Mouse (Mus musculus) heart, embryonic 15.5 days (tissue): ENCODE data around the gene Slc7a5. TPM values are rescaled to one million over a fixed set of nuclear protein-coding genes. Genes with fewer than 3 reads are reported as not detected.
A peak's percentile ranks its signal among the peaks of the same experiment; 100 is the strongest.

Source experiments
- ATAC-seq: fragments of 200-750 bp; cut with Nextera tagmentation; replicated peaks from 2 replicates; pipeline ENCODE4 v1.8.0; 2017; ENCODE audit warnings: low read depth, moderate TSS enrichment; ENCODE audit not compliant: insufficient number of reproducible peaks, insufficient read depth, low FRiP score
- H3K27ac ChIP-seq: fragments of 300-500 bp; sonication (generic); 2 replicates; pipeline ENCODE4 v1.5.1; 2015; ENCODE audit warnings: mild to moderate bottlenecking, inconsistent platforms
- H3K27me3 ChIP-seq: fragments of 300-500 bp; sonication (generic); 2 replicates; pipeline ENCODE4 v1.6.1; 2015; ENCODE audit warnings: inconsistent platforms
- H3K36me3 ChIP-seq: fragments of 300-500 bp; sonication (generic); 2 replicates; pipeline ENCODE4 v1.6.1; 2015; ENCODE audit warnings: mild to moderate bottlenecking, inconsistent platforms
- H3K4me1 ChIP-seq: fragments of 300-500 bp; sonication (generic); replicated peaks from 2 replicates; pipeline ENCODE4 v1.6.1; 2015; ENCODE audit warnings: inconsistent platforms
- H3K4me2 ChIP-seq: fragments of 300-500 bp; sonication (generic); 2 replicates; pipeline ENCODE4 v1.6.1; 2015; ENCODE audit warnings: inconsistent platforms, mild to moderate bottlenecking, moderate library complexity
- H3K4me3 ChIP-seq: fragments of 300-500 bp; sonication (generic); 2 replicates; pipeline ENCODE4 v1.5.1; 2015; ENCODE audit warnings: mild to moderate bottlenecking, inconsistent platforms
- H3K9ac ChIP-seq: fragments of 300-500 bp; sonication (generic); 2 replicates; pipeline ENCODE4 v1.6.1; 2015; ENCODE audit warnings: mild to moderate bottlenecking, inconsistent platforms
- H3K9me3 ChIP-seq: fragments of 300-500 bp; sonication (generic); replicated peaks from 2 replicates; pipeline ENCODE4 v1.6.1; 2016; ENCODE audit warnings: inconsistent platforms
- WGBS: fragments of 180-500 bp; shearing (Covaris S2); methylation state at CpG from one replicate; pipeline ENCODE4 v1.1.7; 2015; ENCODE audit warnings: mixed read lengths; 5-methylcytosine and 5-hydroxymethylcytosine counted together
- polyA plus RNA-seq: library from polyadenylated mRNA; unstranded; fragments of >200 nt; fragmentation: Nextera tagmentation; extraction: Ambion mirVana; gene quantifications from 2 replicates; pipeline ENCODE4 v1.2.1, GENCODE M21; 2015

Slc7a5 gene
- polyA plus RNA-seq, 1 experiment from 2014 or later = 12.0 TPM

- Histone ChIP-seq H3K4me1 (peaks cover 11% of the 10 kb centered on the region), H3K27me3 (no peaks in the 10 kb centered on the region), H3K9me3 (no peaks in the 10 kb centered on the region), H3K36me3 (no peaks in the 10 kb centered on the region), H3K27ac (no peak overlapping the region), H3K4me2 (no peak overlapping the region), H3K9ac (no peak overlapping the region), H3K4me3 (no peak overlapping the region)
- 45% methylated on average over 12 of the region's 12 CpGs for WGBS
- no peak for ATAC-seq
Measured at GRCm38 (mm10) chr8:121935341-121936294, 28.1 kb upstream of the Slc7a5 start.

- no peaks in the 10 kb centered on the region for H3K9me3 ChIP-seq
- no peaks in the 10 kb centered on the region for H3K27me3 ChIP-seq
- no peak for ATAC-seq
- H3K36me3 ChIP-seq = no peaks in the 10 kb centered on the region
- H3K4me1 ChIP-seq = peaks cover 11% of the 10 kb centered on the region
- no peak overlapping the region for H3K4me3 ChIP-seq
- H3K27ac ChIP-seq = no peak overlapping the region
- H3K9ac ChIP-seq = no peak overlapping the region
- H3K4me2 ChIP-seq = no peak overlapping the region
Measured at GRCm38 (mm10) chr8:121934923-121935322, 27.4 kb upstream of the Slc7a5 start.

DNA sequence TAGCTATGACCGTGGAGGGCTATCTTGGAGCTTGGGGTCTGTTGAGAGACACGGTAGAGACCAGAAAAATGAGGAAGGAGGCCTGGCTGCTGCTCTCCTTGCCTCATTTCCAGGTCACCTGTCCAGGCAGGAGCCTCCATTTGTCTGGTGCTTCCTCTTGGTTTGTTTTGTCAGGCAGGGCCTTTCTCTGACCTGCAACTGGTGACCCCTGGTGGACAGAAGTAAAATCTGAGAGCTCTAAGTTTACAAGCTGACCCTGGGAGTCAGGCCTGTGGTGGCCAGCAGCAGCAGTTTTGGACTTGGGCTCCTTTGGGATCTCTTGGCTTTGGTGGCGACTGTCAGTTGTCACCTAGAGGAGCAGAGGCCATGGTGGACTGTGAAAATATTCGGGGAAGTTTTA, 27.0 kb upstream of the Slc7a5 start:
- no peak overlapping the region for H3K27ac ChIP-seq
- no peak overlapping the region for H3K4me3 ChIP-seq
- H3K27me3 ChIP-seq = no peaks in the 10 kb centered on the region
- WGBS = 32% methylated on average over 4 of the region's 4 CpGs
- peaks cover 11% of the 10 kb centered on the region for H3K4me1 ChIP-seq
- no peaks in the 10 kb centered on the region for H3K9me3 ChIP-seq
- ATAC-seq = no peak
- no peak overlapping the region for H3K4me2 ChIP-seq
- no peak overlapping the region for H3K9ac ChIP-seq
- H3K36me3 ChIP-seq = no peaks in the 10 kb centered on the region

GRCm38 (mm10) chr8:121932668-121933520, 25.4 kb upstream of the Slc7a5 start:
- H3K4me2 ChIP-seq = no peak overlapping the region
- 85% methylated on average over 14 of the region's 14 CpGs for WGBS
- H3K9ac ChIP-seq = no peak overlapping the region
- no peak overlapping the region for H3K27ac ChIP-seq
- no peak overlapping the region for H3K4me3 ChIP-seq
- H3K36me3 ChIP-seq = no peaks in the 10 kb centered on the region
- peaks cover 11% of the 10 kb centered on the region for H3K4me1 ChIP-seq
- H3K27me3 ChIP-seq = no peaks in the 10 kb centered on the region
- no peak for ATAC-seq
- H3K9me3 ChIP-seq = no peaks in the 10 kb centered on the region

DNA sequence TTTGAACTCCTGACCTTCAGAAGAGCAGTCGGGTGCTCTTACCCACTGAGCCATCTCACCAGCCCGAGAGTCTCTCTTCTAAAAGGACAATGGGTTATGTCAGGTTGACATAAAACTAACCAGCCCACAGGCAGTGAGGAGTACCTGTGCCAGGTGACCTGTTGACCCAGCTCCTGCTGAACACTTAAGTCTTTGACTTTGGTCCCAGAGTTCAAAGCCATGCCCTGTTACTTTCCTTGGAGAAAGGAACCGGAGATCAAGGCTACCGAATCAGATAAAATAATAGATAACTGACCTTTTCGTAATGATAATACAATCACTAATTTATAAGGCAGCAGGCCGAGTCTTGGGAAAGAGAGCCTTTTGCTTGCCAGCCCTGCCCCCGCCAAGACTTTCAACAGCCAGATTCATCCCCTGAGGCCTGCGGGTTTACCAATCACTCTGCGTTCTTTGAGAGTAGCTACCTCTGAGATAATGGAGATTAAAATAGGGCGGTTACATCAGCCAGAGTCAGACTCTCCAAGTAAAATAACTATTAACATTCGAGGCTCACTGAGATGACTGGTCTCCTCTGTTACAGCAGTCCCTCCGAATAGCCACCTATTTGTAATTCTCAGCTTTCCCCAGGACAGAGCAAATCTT, 24.7 kb upstream of the Slc7a5 start:
- no peaks in the 10 kb centered on the region for H3K27me3 ChIP-seq
- WGBS = 59% methylated on average over 12 of the region's 12 CpGs
- H3K9ac ChIP-seq = no peak overlapping the region
- H3K4me2 ChIP-seq = no peak overlapping the region
- H3K27ac ChIP-seq = no peak overlapping the region
- no peaks in the 10 kb centered on the region for H3K9me3 ChIP-seq
- no peak overlapping the region for H3K4me3 ChIP-seq
- no peak for ATAC-seq
- peaks cover 11% of the 10 kb centered on the region for H3K4me1 ChIP-seq
- H3K36me3 ChIP-seq = no peaks in the 10 kb centered on the region

GRCm38 (mm10) chr8:121931571-121931970, 24.1 kb upstream of the Slc7a5 start:
- Histone ChIP-seq H3K9ac (no peak overlapping the region), H3K4me1 (peaks cover 11% of the 10 kb centered on the region), H3K9me3 (no peaks in the 10 kb centered on the region), H3K4me3 (no peak overlapping the region), H3K27me3 (no peaks in the 10 kb centered on the region), H3K27ac (no peak overlapping the region), H3K36me3 (no peaks in the 10 kb centered on the region), H3K4me2 (no peak overlapping the region)
- no peak for ATAC-seq
- WGBS = 79% methylated on average over 7 of the region's 7 CpGs

GRCm38 (mm10) chr8:121930047-121930446, 22.6 kb upstream of the Slc7a5 start:
- ATAC-seq = no peak

GRCm38 (mm10) chr8:121927316-121927715, 19.8 kb upstream of the Slc7a5 start:
- no peak overlapping the region for H3K9ac ChIP-seq
- ATAC-seq = 0 out of 2 replicates have a peak, but pooled peaks have one; percentile 51
- H3K4me1 ChIP-seq = 0 out of 2 replicates have a peak, but pooled peaks cover under 1% of the 10 kb centered on the region
- no peaks in the 10 kb centered on the region for H3K9me3 ChIP-seq
- no peak overlapping the region for H3K4me2 ChIP-seq
- no peak overlapping the region for H3K4me3 ChIP-seq
- H3K27me3 ChIP-seq = no peaks in the 10 kb centered on the region
- H3K27ac ChIP-seq = no peak overlapping the region
- 31% methylated on average over 8 of the region's 8 CpGs for WGBS
- H3K36me3 ChIP-seq = no peaks in the 10 kb centered on the region

More at GRCm38 (mm10) chr8:121930047-121930446, 22.6 kb upstream of the Slc7a5 start:
- no peaks in the 10 kb centered on the region for H3K27me3 ChIP-seq
- 80% methylated on average over 4 of the region's 4 CpGs for WGBS
- peaks cover 7% of the 10 kb centered on the region for H3K4me1 ChIP-seq
- H3K27ac ChIP-seq = no peak overlapping the region
- no peaks in the 10 kb centered on the region for H3K36me3 ChIP-seq
- no peak overlapping the region for H3K4me3 ChIP-seq
- no peak overlapping the region for H3K9ac ChIP-seq
- H3K4me2 ChIP-seq = no peak overlapping the region
- H3K9me3 ChIP-seq = no peaks in the 10 kb centered on the region

GRCm38 (mm10) chr8:121926266-121926665, 18.8 kb upstream of the Slc7a5 start:
- Histone ChIP-seq H3K27me3 (no peaks in the 10 kb centered on the region), H3K36me3 (no peaks in the 10 kb centered on the region), H3K4me1 (peaks cover 11% of the 10 kb centered on the region; the same call in 1 of the 2 replicates), H3K27ac (no peak overlapping the region), H3K9me3 (no peaks in the 10 kb centered on the region), H3K9ac (no peak overlapping the region), H3K4me3 (no peak overlapping the region), H3K4me2 (no peak overlapping the region)
- 59% methylated on average over 8 of the region's 8 CpGs for WGBS
- ATAC-seq = no peak

- Histone ChIP-seq H3K4me2 (no peak overlapping the region), H3K9me3 (no peaks in the 10 kb centered on the region), H3K27ac (no peak overlapping the region), H3K27me3 (no peaks in the 10 kb centered on the region), H3K36me3 (no peaks in the 10 kb centered on the region), H3K9ac (no peak overlapping the region), H3K4me1 (peaks cover 12% of the 10 kb centered on the region; the same call in 1 of the 2 replicates), H3K4me3 (no peak overlapping the region)
- ATAC-seq = no peak
- WGBS = 29% methylated on average over 10 of the region's 10 CpGs
Measured at GRCm38 (mm10) chr8:121925624-121926023, 18.1 kb upstream of the Slc7a5 start.

- 70% methylated on average over 5 of the region's 5 CpGs for WGBS
- Histone ChIP-seq H3K27me3 (no peaks in the 10 kb centered on the region), H3K36me3 (no peaks in the 10 kb centered on the region), H3K27ac (no peak overlapping the region), H3K9ac (no peak overlapping the region), H3K4me1 (peaks cover 12% of the 10 kb centered on the region; the same call in 1 of the 2 replicates), H3K9me3 (no peaks in the 10 kb centered on the region), H3K4me2 (no peak overlapping the region), H3K4me3 (no peak overlapping the region)
- no peak for ATAC-seq
Measured at GRCm38 (mm10) chr8:121924681-121925080, 17.2 kb upstream of the Slc7a5 start.
